Mouse (Mus musculus): Measurements from ENCODE around the gene Axl.

- TF ChIP-seq JUND (conservative IDR thresholded peaks at IDR 0.05; ENCODE audit: low read depth, low read length) = no peak
- no peak for TF ChIP-seq POLR2A (IDR thresholded peaks at IDR 0.05; ENCODE audit: low read depth, low read length)
- no peak for TF ChIP-seq CTCF (conservative IDR thresholded peaks at IDR 0.05 in 1 of 2, IDR thresholded peaks at IDR 0.05 in 1 of 2; ENCODE audit: low read depth in 2 of 2, low read length in 2 of 2)
- no peak for TF ChIP-seq MXI1 (IDR thresholded peaks at IDR 0.05; ENCODE audit: low read depth, low read length)
- TF ChIP-seq E2F4 (IDR thresholded peaks at IDR 0.05; ENCODE audit: insufficient replicate concordance, low read depth, low read length) = no peak
- no peak for TF ChIP-seq ZMIZ1 (IDR thresholded peaks at IDR 0.05; ENCODE audit: low read depth, low read length)
- no peak for TF ChIP-seq USF1 (IDR thresholded peaks at IDR 0.05; ENCODE audit: low read depth, low read length)
- TF ChIP-seq ELF1 (IDR thresholded peaks at IDR 0.05; ENCODE audit: low read depth, low read length) = no peak
Observed at GRCm38 (mm10) chr7:25826029-25826428, 37.5 kb upstream of the Axl start.

Measured in CH12.LX (cell line).